Mouse (Mus musculus) duodenum, adult 2 months (tissue): Measurements from ENCODE around the gene Psg22. TPM values are rescaled to one million over a fixed set of nuclear protein-coding genes. Genes with fewer than 3 reads are reported as not detected.

Source experiments
- polyA plus RNA-seq: library from polyadenylated mRNA; depleted of rRNA; stranded (reverse); fragments of >200 nt; gene quantifications from 2 replicates; pipeline ENCODE4 v1.2.3, GENCODE M21; 2012; ENCODE audit warnings: low replicate concordance; rRNA removed

Gene Psg22
- polyA plus RNA-seq: 0.07 TPM in 1 of 2 replicates, not detected in the other

GRCm38 (mm10) chr7:18717790-18718189 is at the start of gene Psg22:
Gene Psg22, plus strand, starts transcription at chr7:18718090.

GRCm38 (mm10) chr7:18686085-18686484 is 31.8 kb upstream of the Psg22 start, which contains the start of gene Psg20:
Gene Psg20, minus strand, starts transcription at chr7:18686185.

Other genes with a start within 250 kb of the Psg22 start
- gene Psg26, start 233.9 kb upstream of the Psg22 start, polyA plus RNA-seq: not detected in 2 replicates
- gene Psg25, start 185.8 kb upstream of the Psg22 start, polyA plus RNA-seq: 0.23 and 0.32 TPM in 2 replicates
- gene Psg27, start 150.8 kb upstream of the Psg22 start, polyA plus RNA-seq: 0.13 TPM in 1 of 2 replicates, not detected in the other
- not detected in 2 replicates for gene Psg23, start 101.6 kb upstream of the Psg22 start, polyA plus RNA-seq
- gene Psg21, start 61.4 kb upstream of the Psg22 start, polyA plus RNA-seq: not detected in 2 replicates
- not detected in 2 replicates for gene Psg20, start 31.9 kb upstream of the Psg22 start, polyA plus RNA-seq
- not detected in 2 replicates for gene Psg19, start 80.4 kb downstream of the Psg22 start, polyA plus RNA-seq
- 0.06 and 0.28 TPM in 2 replicates for gene Psg17, start 103.5 kb downstream of the Psg22 start, polyA plus RNA-seq
- 1.4 and 2.9 TPM in 2 replicates for gene Mill2, start 121.9 kb downstream of the Psg22 start, polyA plus RNA-seq
- 561 and 1,240 TPM in 2 replicates for gene Pglyrp1, start 153.2 kb downstream of the Psg22 start, polyA plus RNA-seq
- gene Ccdc61, start 192.3 kb downstream of the Psg22 start, polyA plus RNA-seq: 19.3 and 30.1 TPM in 2 replicates
- 0.37 and 0.51 TPM in 2 replicates for gene Nova2, start 207.8 kb downstream of the Psg22 start, polyA plus RNA-seq